Mouse (Mus musculus) liver, embryonic 11.5 days (tissue): ENCODE measurements around the gene Ambra1. TPM values are rescaled to one million over a fixed set of nuclear protein-coding genes. Genes with fewer than 3 reads are reported as not detected.

ENCODE experiments used
- ATAC-seq: fragments of 200-750 bp; cut with Nextera tagmentation; replicated peaks from 2 replicates; pipeline ENCODE4 v1.8.0; 2017; ENCODE audit warnings: moderate number of reproducible peaks, mild to moderate bottlenecking, moderate TSS enrichment, moderate library complexity; ENCODE audit not compliant: low FRiP score
- DNase-seq: peaks from one replicate; pipeline ENCODE4 v3.0.0-alpha.2; 2017; ENCODE audit warnings: low spot score
- H3K27ac ChIP-seq: fragments of 300-500 bp; sonication (generic); 2 replicates; pipeline ENCODE4 v1.5.1; 2014; ENCODE audit warnings: mild to moderate bottlenecking, low read depth, low read length, control low read depth
- H3K27me3 ChIP-seq: fragments of 300-500 bp; sonication (generic); replicated peaks from 2 replicates; pipeline ENCODE4 v1.6.1; 2014; ENCODE audit warnings: low read length, mixed read lengths; ENCODE audit not compliant: control insufficient read depth, insufficient read depth
- H3K36me3 ChIP-seq: fragments of 300-500 bp; sonication (generic); 2 replicates; pipeline ENCODE4 v1.6.1; 2014; ENCODE audit warnings: mild to moderate bottlenecking, low read length, moderate library complexity, mixed read lengths; ENCODE audit not compliant: control insufficient read depth, insufficient read depth
- H3K4me1 ChIP-seq: fragments of 300-500 bp; sonication (generic); replicated peaks from 2 replicates; pipeline ENCODE4 v1.6.1; 2014; ENCODE audit warnings: low read length, mixed read lengths; ENCODE audit not compliant: control insufficient read depth, insufficient read depth
- H3K4me2 ChIP-seq: fragments of 300-500 bp; sonication (generic); 2 replicates; pipeline ENCODE4 v1.6.1; 2014; ENCODE audit warnings: mild to moderate bottlenecking, control low read depth, moderate library complexity
- H3K4me3 ChIP-seq: fragments of 300-500 bp; sonication (generic); 2 replicates; pipeline ENCODE4 v1.5.1; 2014; ENCODE audit warnings: low read depth, low read length, control low read depth
- H3K9ac ChIP-seq: fragments of 300-500 bp; sonication (generic); 2 replicates; pipeline ENCODE4 v1.6.1; 2014; ENCODE audit warnings: low read depth, low read length, control low read depth
- H3K9me3 ChIP-seq: fragments of 300-500 bp; sonication (generic); 2 replicates; pipeline ENCODE4 v1.6.1; 2016; ENCODE audit warnings: low read length, inconsistent platforms, mixed read lengths; ENCODE audit not compliant: control insufficient read depth
- WGBS: fragments of 180-500 bp; shearing (Covaris S2); extraction: QIAGEN DNeasy Blood & Tissue Kit; methylation state at CpG from one replicate; pipeline ENCODE4 v1.1.7; 2014; 5-methylcytosine and 5-hydroxymethylcytosine counted together
- polyA plus RNA-seq: library from polyadenylated mRNA; unstranded; fragments of >200 nt; fragmentation: Nextera tagmentation; extraction: Ambion mirVana; gene quantifications from 2 replicates; pipeline ENCODE4 v1.2.1, GENCODE M21; 2014

The Ambra1 gene
- polyA plus RNA-seq, 1 experiment from 2014 or later = 14.0 TPM

- DNase-seq (no peak), ATAC-seq (no peak)
- no peak overlapping the region for H3K4me2 ChIP-seq
- H3K4me1 ChIP-seq = no peaks in the 10 kb centered on the region
- 92% methylated on average over 3 of the region's 3 CpGs for WGBS
- no peak overlapping the region for H3K9ac ChIP-seq
- H3K4me3 ChIP-seq = no peak overlapping the region
- H3K27ac ChIP-seq = no peak overlapping the region
- H3K27me3 ChIP-seq = no peaks in the 10 kb centered on the region
- H3K36me3 ChIP-seq = peaks cover 3% of the 10 kb centered on the region
- no peaks in the 10 kb centered on the region for H3K9me3 ChIP-seq
Observed at GRCm38 (mm10) chr2:91894716-91895115, 164.8 kb downstream of the Ambra1 start.

GRCm38 (mm10) chr2:91895401-91895800 lies 165.5 kb downstream of the Ambra1 start:
- H3K4me3 ChIP-seq = no peak overlapping the region
- DNase-seq (no peak), ATAC-seq (no peak)
- H3K36me3 ChIP-seq = peaks cover 4% of the 10 kb centered on the region
- no peaks in the 10 kb centered on the region for H3K27me3 ChIP-seq
- 92% methylated on average over 3 of the region's 3 CpGs for WGBS
- H3K4me1 ChIP-seq = no peaks in the 10 kb centered on the region
- no peak overlapping the region for H3K27ac ChIP-seq
- H3K4me2 ChIP-seq = no peak overlapping the region
- H3K9ac ChIP-seq = no peak overlapping the region
- H3K9me3 ChIP-seq = no peaks in the 10 kb centered on the region

GRCm38 (mm10) chr2:91897968-91898367 lies 168.0 kb downstream of the Ambra1 start:
- DNase-seq (no peak), ATAC-seq (no peak)
- Histone ChIP-seq H3K9me3 (no peaks in the 10 kb centered on the region), H3K27ac (no peak overlapping the region), H3K27me3 (no peaks in the 10 kb centered on the region), H3K36me3 (peaks cover 10% of the 10 kb centered on the region), H3K4me3 (no peak overlapping the region), H3K9ac (no peak overlapping the region), H3K4me2 (no peak overlapping the region), H3K4me1 (no peaks in the 10 kb centered on the region)

GRCm38 (mm10) chr2:91899141-91899540 lies 169.2 kb downstream of the Ambra1 start:
- H3K36me3 ChIP-seq = peaks cover 10% of the 10 kb centered on the region
- H3K4me3 ChIP-seq = no peak overlapping the region
- no peaks in the 10 kb centered on the region for H3K27me3 ChIP-seq
- ATAC-seq = no peak
- no peak overlapping the region for H3K9ac ChIP-seq
- no peaks in the 10 kb centered on the region for H3K9me3 ChIP-seq
- H3K4me1 ChIP-seq = no peaks in the 10 kb centered on the region
- no peak overlapping the region for H3K27ac ChIP-seq
- no peak overlapping the region for H3K4me2 ChIP-seq
- no peak for DNase-seq
- 88% methylated on average over 3 of the region's 3 CpGs for WGBS

GRCm38 (mm10) chr2:91900431-91900830 lies 170.5 kb downstream of the Ambra1 start:
- no peaks in the 10 kb centered on the region for H3K27me3 ChIP-seq
- H3K36me3 ChIP-seq = peaks cover 10% of the 10 kb centered on the region
- 85% methylated on average over 8 of the region's 8 CpGs for WGBS
- no peak overlapping the region for H3K4me3 ChIP-seq
- no peak overlapping the region; the same call in 1 of the 2 replicates for H3K27ac ChIP-seq
- H3K9ac ChIP-seq = no peak overlapping the region
- H3K4me2 ChIP-seq = no peak overlapping the region
- ATAC-seq = no peak
- H3K4me1 ChIP-seq = no peaks in the 10 kb centered on the region
- no peak for DNase-seq
- no peaks in the 10 kb centered on the region for H3K9me3 ChIP-seq

GRCm38 (mm10) chr2:91902336-91902735 lies 172.4 kb downstream of the Ambra1 start:
- Histone ChIP-seq H3K4me1 (no peaks in the 10 kb centered on the region), H3K27me3 (no peaks in the 10 kb centered on the region), H3K27ac (no peak overlapping the region), H3K4me2 (no peak overlapping the region), H3K9ac (no peak overlapping the region), H3K9me3 (no peaks in the 10 kb centered on the region), H3K36me3 (peaks cover 12% of the 10 kb centered on the region; the same call in 1 of the 2 replicates), H3K4me3 (no peak overlapping the region)
- no peak for ATAC-seq
- WGBS = 79% methylated on average over 5 of the region's 5 CpGs
- no peak for DNase-seq

GRCm38 (mm10) chr2:91903171-91903925 lies 173.4 kb downstream of the Ambra1 start:
- H3K27ac ChIP-seq = no peak overlapping the region
- peaks cover 10% of the 10 kb centered on the region; the same call in 1 of the 2 replicates for H3K36me3 ChIP-seq
- H3K27me3 ChIP-seq = no peaks in the 10 kb centered on the region
- no peaks in the 10 kb centered on the region for H3K4me1 ChIP-seq
- ATAC-seq = no peak
- H3K9ac ChIP-seq = no peak overlapping the region
- DNase-seq = no peak
- H3K9me3 ChIP-seq = no peaks in the 10 kb centered on the region
- H3K4me3 ChIP-seq = no peak overlapping the region
- WGBS = 83% methylated on average over 3 of the region's 3 CpGs
- no peak overlapping the region for H3K4me2 ChIP-seq

- no peak overlapping the region for H3K9ac ChIP-seq
- WGBS = 84% methylated on average over 5 of the region's 5 CpGs
Observed at GRCm38 (mm10) chr2:91904618-91905307, 174.8 kb downstream of the Ambra1 start.

GRCm38 (mm10) chr2:91906141-91906540 lies 176.2 kb downstream of the Ambra1 start:
- Histone ChIP-seq H3K27ac (no peak overlapping the region), H3K4me2 (no peak overlapping the region), H3K9me3 (no peaks in the 10 kb centered on the region), H3K4me1 (no peaks in the 10 kb centered on the region), H3K36me3 (peaks cover 10% of the 10 kb centered on the region; the same call in 1 of the 2 replicates), H3K27me3 (no peaks in the 10 kb centered on the region), H3K9ac (no peak overlapping the region), H3K4me3 (no peak overlapping the region)
- 94% methylated on average over 2 of the region's 2 CpGs for WGBS
- no peak for DNase-seq
- ATAC-seq = no peak

More at GRCm38 (mm10) chr2:91904618-91905307, 174.8 kb downstream of the Ambra1 start:
- peaks cover 10% of the 10 kb centered on the region; the same call in 1 of the 2 replicates for H3K36me3 ChIP-seq
- ATAC-seq = no peak
- no peaks in the 10 kb centered on the region for H3K9me3 ChIP-seq
- DNase-seq = no peak
- H3K4me2 ChIP-seq = no peak overlapping the region
- H3K27me3 ChIP-seq = no peaks in the 10 kb centered on the region
- H3K27ac ChIP-seq = no peak overlapping the region
- H3K4me3 ChIP-seq = no peak overlapping the region
- H3K4me1 ChIP-seq = no peaks in the 10 kb centered on the region
